Mouse (Mus musculus) kidney, embryonic 16.5 days (tissue): ENCODE measurements around the gene BC028528. TPM values are rescaled to one million over a fixed set of nuclear protein-coding genes. Genes with fewer than 3 reads are reported as not detected.

Source experiments
- ATAC-seq: fragments of 200-750 bp; cut with Nextera tagmentation; 2 replicates; pipeline ENCODE4 v1.8.0; 2017; ENCODE audit warnings: moderate TSS enrichment; ENCODE audit not compliant: low FRiP score, low TSS enrichment
- H3K27ac ChIP-seq: fragments of 300-500 bp; sonication (generic); 2 replicates; pipeline ENCODE4 v1.5.1; 2014; ENCODE audit warnings: low read length
- H3K27me3 ChIP-seq: fragments of 300-500 bp; sonication (generic); 2 replicates; pipeline ENCODE4 v1.6.1; 2014; ENCODE audit warnings: low read length, control low read depth, mixed read lengths; ENCODE audit not compliant: insufficient read depth
- H3K36me3 ChIP-seq: fragments of 300-500 bp; sonication (generic); 2 replicates; pipeline ENCODE4 v1.6.1; 2014; ENCODE audit warnings: low read length, control low read depth, mixed read lengths; ENCODE audit not compliant: insufficient read depth
- H3K4me1 ChIP-seq: fragments of 300-500 bp; sonication (generic); 2 replicates; pipeline ENCODE4 v1.6.1; 2014; ENCODE audit warnings: low read length, control low read depth, mixed read lengths; ENCODE audit not compliant: insufficient read depth
- H3K4me2 ChIP-seq: fragments of 300-500 bp; sonication (generic); replicated peaks from 2 replicates; pipeline ENCODE4 v1.6.1; 2014; ENCODE audit warnings: low read depth, low read length
- H3K4me3 ChIP-seq: fragments of 300-500 bp; sonication (generic); 2 replicates; pipeline ENCODE4 v1.5.1; 2014; ENCODE audit warnings: mild to moderate bottlenecking, low read length
- H3K9ac ChIP-seq: fragments of 300-500 bp; sonication (generic); replicated peaks from 2 replicates; pipeline ENCODE4 v1.6.1; 2014; ENCODE audit warnings: low read length
- H3K9me3 ChIP-seq: fragments of 300-500 bp; sonication (generic); 2 replicates; pipeline ENCODE4 v1.6.1; 2016; ENCODE audit warnings: low read length, control low read depth
- WGBS: fragments of 180-500 bp; shearing (Covaris S2); extraction: QIAGEN DNeasy Blood & Tissue Kit; methylation state at CpG from one replicate; pipeline ENCODE4 v1.1.7; 2014; 5-methylcytosine and 5-hydroxymethylcytosine counted together
- polyA plus RNA-seq: library from polyadenylated mRNA; unstranded; fragments of >200 nt; fragmentation: Nextera tagmentation; extraction: Ambion mirVana; gene quantifications from 2 replicates; pipeline ENCODE4 v1.2.1, GENCODE M21; 2015

BC028528 gene
- polyA plus RNA-seq, 1 experiment from 2014 or later: 45.7 TPM

DNA sequence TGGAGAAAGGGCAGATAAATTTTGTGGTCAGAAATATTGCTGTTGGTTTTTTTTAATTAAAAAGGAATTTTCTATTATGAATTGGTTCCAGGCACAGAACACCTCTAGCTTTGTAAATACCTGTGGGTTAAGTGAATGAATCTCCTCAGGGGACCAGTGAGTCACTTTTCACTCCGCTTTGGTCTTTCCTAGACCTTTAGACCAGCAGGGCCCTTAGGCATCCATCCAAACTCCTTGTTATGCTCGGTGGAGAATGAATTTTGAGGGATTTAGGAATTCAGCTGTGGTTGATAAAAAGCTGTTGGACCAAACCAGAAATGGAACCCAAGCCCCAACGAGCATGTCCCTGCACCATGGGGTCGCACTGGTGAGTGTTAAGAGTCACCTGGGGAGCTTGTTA is 15.8 kb upstream of the BC028528 start:
- ATAC-seq: no peak
- H3K36me3 ChIP-seq: no peaks in the 10 kb centered on the region
- no peak overlapping the region for H3K27ac ChIP-seq
- H3K27me3 ChIP-seq: 0 out of 2 replicates have a peak, but pooled peaks cover 4% of the 10 kb centered on the region
- H3K4me3 ChIP-seq: no peak overlapping the region
- no peaks in the 10 kb centered on the region for H3K9me3 ChIP-seq
- peaks cover 38% of the 10 kb centered on the region for H3K4me1 ChIP-seq
- no peak overlapping the region for H3K9ac ChIP-seq
- no peak overlapping the region for H3K4me2 ChIP-seq
- WGBS: 56% methylated on average over 4 of the region's 4 CpGs

- no peak for ATAC-seq
Measured at GRCm38 (mm10) chr3:95906860-95907259, 15.1 kb upstream of the BC028528 start.

DNA sequence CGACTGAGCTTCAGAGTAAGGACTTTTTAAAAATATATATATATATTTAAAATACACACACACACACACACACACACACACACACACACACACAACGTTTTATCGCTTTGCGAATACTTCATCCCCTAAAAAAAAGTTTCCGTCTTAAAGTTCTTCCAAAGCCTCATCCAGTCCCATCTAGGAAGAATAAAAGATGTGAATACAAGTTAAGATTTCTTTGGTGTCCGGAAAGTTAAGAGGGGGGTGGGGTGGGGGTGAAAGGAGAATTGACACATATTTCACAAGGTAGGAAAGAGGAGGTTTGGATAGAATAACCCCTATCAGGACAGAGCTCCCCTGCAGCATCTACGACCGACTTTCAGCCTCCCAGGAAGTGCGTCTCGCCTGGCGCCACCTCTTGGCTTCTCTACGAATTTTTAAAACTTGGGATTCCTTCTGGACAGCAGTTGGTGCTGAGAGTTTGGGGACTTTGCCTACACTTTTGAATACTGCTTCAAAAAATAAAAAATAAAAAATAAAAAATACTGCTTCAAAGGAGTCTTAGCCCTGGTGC is 14.2 kb upstream of the BC028528 start:
- H3K4me2 ChIP-seq: peak overlapping the region; percentile 72
- H3K27ac ChIP-seq: no peak overlapping the region
- 0 out of 2 replicates have a peak, but pooled peaks cover 4% of the 10 kb centered on the region for H3K27me3 ChIP-seq
- no peak for ATAC-seq
- H3K9ac ChIP-seq: no peak overlapping the region
- no peaks in the 10 kb centered on the region for H3K36me3 ChIP-seq
- H3K9me3 ChIP-seq: no peaks in the 10 kb centered on the region
- under 1% methylated on average over 12 of the region's 12 CpGs for WGBS
- peaks cover 47% of the 10 kb centered on the region for H3K4me1 ChIP-seq
- peak overlapping the region; percentile 43 for H3K4me3 ChIP-seq

More at GRCm38 (mm10) chr3:95906860-95907259, 15.1 kb upstream of the BC028528 start:
- Histone ChIP-seq H3K4me1 (peaks cover 46% of the 10 kb centered on the region), H3K9me3 (no peaks in the 10 kb centered on the region), H3K36me3 (no peaks in the 10 kb centered on the region), H3K27me3 (0 out of 2 replicates have a peak, but pooled peaks cover 4% of the 10 kb centered on the region), H3K27ac (no peak overlapping the region), H3K9ac (no peak overlapping the region), H3K4me3 (peak overlapping the region; percentile 31), H3K4me2 (peak overlapping the region; percentile 72)
- WGBS: under 1% methylated on average over 12 of the region's 12 CpGs

GRCm38 (mm10) chr3:95905146-95905939 is 13.5 kb upstream of the BC028528 start:
- WGBS: 0% methylated on average over 18 of the region's 18 CpGs
- Histone ChIP-seq H3K4me1 (peaks cover 47% of the 10 kb centered on the region), H3K9me3 (no peaks in the 10 kb centered on the region), H3K27ac (0 out of 2 replicates have a peak overlapping the region, but pooled peaks have one; percentile 7), H3K27me3 (0 out of 2 replicates have a peak, but pooled peaks cover 4% of the 10 kb centered on the region), H3K4me3 (peak overlapping the region; percentile 43), H3K36me3 (no peaks in the 10 kb centered on the region), H3K4me2 (peak overlapping the region; percentile 72), H3K9ac (peak overlapping the region; percentile 61)
- peak; percentile 46 for ATAC-seq

DNA sequence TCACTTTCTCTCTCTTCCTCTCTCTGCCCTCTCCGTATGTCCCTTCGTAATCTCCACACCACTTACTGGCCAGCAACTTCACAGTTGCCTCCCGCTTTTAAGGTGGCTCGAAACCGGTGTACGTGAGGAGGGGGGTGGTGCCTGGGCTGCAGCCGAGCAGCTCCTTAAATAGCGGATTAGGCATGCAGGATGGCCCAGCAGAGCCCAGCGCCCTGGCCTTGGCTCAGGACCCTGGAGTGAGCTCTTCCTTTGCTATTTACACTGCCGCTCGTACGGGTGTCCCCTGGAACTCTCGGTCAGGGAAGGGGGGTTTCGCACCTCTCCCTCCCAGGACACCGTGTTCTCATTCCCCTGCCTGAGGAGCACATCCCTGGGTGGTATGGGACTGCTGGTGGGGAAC is 12.8 kb upstream of the BC028528 start, which contains the start of gene Car14:
Car14 (minus strand) TSS at position 124 of the 400 bp plus-strand sequence.
- H3K27ac ChIP-seq: peak within 1 kb of the TSS; percentile 32; the same call in 1 of the 2 replicates
- peak within 1 kb of the TSS; percentile 43 for H3K4me3 ChIP-seq
- H3K9ac ChIP-seq: peak within 1 kb of the TSS; percentile 61
- 0 out of 2 replicates have a peak, but pooled peaks cover 4% of the 10 kb centered on the region for H3K27me3 ChIP-seq
- under 1% methylated on average over 15 of the region's 15 CpGs for WGBS
- no peaks in the 10 kb centered on the region for H3K36me3 ChIP-seq
- H3K4me1 ChIP-seq: peaks cover 52% of the 10 kb centered on the region
- peak; percentile 20 for ATAC-seq
- H3K9me3 ChIP-seq: no peaks in the 10 kb centered on the region
- H3K4me2 ChIP-seq: peak within 1 kb of the TSS; percentile 72

DNA sequence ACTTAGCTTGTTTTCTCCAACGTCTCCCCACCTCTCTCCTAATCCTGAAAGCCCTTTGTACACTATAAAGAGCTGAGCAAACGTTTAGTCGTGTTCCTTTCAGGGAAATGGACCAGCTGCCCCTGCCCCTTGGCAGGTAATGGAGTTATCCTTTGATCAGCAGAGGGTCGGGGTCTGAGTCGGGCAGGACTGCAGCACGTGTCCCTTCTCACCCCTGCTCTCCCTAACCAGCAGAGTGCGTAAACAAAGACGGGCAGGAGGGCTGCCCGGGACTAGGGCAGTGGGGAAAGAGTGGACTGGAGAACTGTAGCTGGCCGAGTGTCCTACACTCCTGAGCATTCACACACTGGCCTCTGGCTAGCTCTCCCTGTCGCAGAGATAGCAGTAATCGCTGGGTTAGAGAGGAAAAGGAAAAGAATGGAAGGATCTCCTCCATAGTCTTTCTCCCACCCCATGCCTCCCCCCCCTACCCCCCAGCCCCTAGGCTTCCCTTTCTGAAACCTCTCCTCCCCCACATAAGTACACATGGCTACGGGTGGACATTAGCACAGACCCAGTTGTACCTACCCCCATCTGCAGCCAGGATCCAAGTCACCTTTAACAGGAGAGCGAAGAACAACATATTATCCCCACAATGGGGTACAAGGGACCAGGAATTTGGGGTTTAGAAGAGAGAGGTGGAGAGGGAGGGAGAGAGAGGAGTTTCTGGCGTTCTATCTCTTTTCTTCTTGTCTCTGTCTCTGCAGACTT is 12.1 kb upstream of the BC028528 start:
- peaks cover 58% of the 10 kb centered on the region for H3K4me1 ChIP-seq
- peak overlapping the region; percentile 32; the same call in 1 of the 2 replicates for H3K27ac ChIP-seq
- no peaks in the 10 kb centered on the region for H3K36me3 ChIP-seq
- peak overlapping the region; percentile 43 for H3K4me3 ChIP-seq
- H3K4me2 ChIP-seq: peak overlapping the region; percentile 72
- H3K9me3 ChIP-seq: no peaks in the 10 kb centered on the region
- WGBS: 7% methylated on average over 15 of the region's 15 CpGs
- ATAC-seq: peak; percentile 28
- H3K27me3 ChIP-seq: 0 out of 2 replicates have a peak, but pooled peaks cover 4% of the 10 kb centered on the region
- H3K9ac ChIP-seq: peak overlapping the region; percentile 61

DNA sequence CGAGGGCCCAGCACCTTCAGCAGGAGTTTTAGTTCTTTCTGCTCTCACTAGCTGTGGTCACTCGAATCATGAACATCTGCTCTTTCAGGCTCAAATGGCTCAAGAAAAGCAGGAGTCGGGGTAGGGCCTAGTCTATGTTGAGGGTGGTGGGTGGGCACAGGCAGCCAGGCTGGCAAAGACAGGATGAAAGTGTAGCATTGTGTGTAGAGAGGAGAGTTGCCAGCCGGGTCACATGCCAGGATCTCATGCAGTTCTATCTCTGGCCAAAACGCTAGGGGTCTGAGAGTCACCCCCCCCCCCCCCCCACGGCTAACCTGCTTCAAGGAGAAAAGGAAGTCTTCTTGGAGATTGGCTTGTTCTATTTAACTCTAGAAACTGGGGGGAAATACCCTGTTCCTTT is 10.8 kb upstream of the BC028528 start:
- Histone ChIP-seq H3K9ac (no peak overlapping the region), H3K27ac (peak overlapping the region; percentile 54; the same call in 1 of the 2 replicates), H3K4me3 (no peak overlapping the region), H3K36me3 (peaks cover 3% of the 10 kb centered on the region; the same call in 1 of the 2 replicates), H3K4me1 (peaks cover 61% of the 10 kb centered on the region), H3K27me3 (0 out of 2 replicates have a peak, but pooled peaks cover 4% of the 10 kb centered on the region), H3K4me2 (no peak overlapping the region; the same call in 1 of the 2 replicates), H3K9me3 (no peaks in the 10 kb centered on the region)
- WGBS: 24% methylated on average over 6 of the region's 6 CpGs
- no peak for ATAC-seq

- H3K36me3 ChIP-seq: peaks cover 6% of the 10 kb centered on the region; the same call in 1 of the 2 replicates
- 0 out of 2 replicates have a peak, but pooled peaks cover 4% of the 10 kb centered on the region for H3K27me3 ChIP-seq
- H3K27ac ChIP-seq: peak overlapping the region; percentile 54; the same call in 1 of the 2 replicates
- H3K9me3 ChIP-seq: no peaks in the 10 kb centered on the region
- H3K9ac ChIP-seq: 0 out of 2 replicates have a peak overlapping the region, but pooled peaks have one; percentile 17
- ATAC-seq: no peak
- H3K4me1 ChIP-seq: peaks cover 61% of the 10 kb centered on the region
- H3K4me3 ChIP-seq: no peak overlapping the region
- no peak overlapping the region; the same call in 1 of the 2 replicates for H3K4me2 ChIP-seq
Measured at GRCm38 (mm10) chr3:95902373-95902625, 10.5 kb upstream of the BC028528 start.

- Histone ChIP-seq H3K4me1 (peaks cover 61% of the 10 kb centered on the region), H3K9me3 (no peaks in the 10 kb centered on the region), H3K36me3 (peaks cover 7% of the 10 kb centered on the region; the same call in 1 of the 2 replicates), H3K27ac (peak overlapping the region; percentile 54), H3K9ac (0 out of 2 replicates have a peak overlapping the region, but pooled peaks have one; percentile 17), H3K27me3 (0 out of 2 replicates have a peak, but pooled peaks cover 4% of the 10 kb centered on the region), H3K4me2 (no peak overlapping the region), H3K4me3 (no peak overlapping the region)
- 0 out of 2 replicates have a peak, but pooled peaks have one; percentile 25 for ATAC-seq
- 32% methylated on average over 9 of the region's 9 CpGs for WGBS
Measured at GRCm38 (mm10) chr3:95901616-95902372, 10.0 kb upstream of the BC028528 start.
